Mouse (Mus musculus) forebrain, embryonic 12.5 days (tissue): ENCODE results near the gene Gm28230. TPM values are rescaled to one million over a fixed set of nuclear protein-coding genes. Genes with fewer than 3 reads are reported as not detected.

Experiments used
- ATAC-seq: fragments of 200-750 bp; cut with Nextera tagmentation; 2 replicates; pipeline ENCODE4 v1.8.0; 2017; ENCODE audit warnings: moderate TSS enrichment; ENCODE audit not compliant: low FRiP score
- H3K27ac ChIP-seq: fragments of 300-500 bp; sonication (generic); 2 replicates; pipeline ENCODE4 v1.5.1; 2016; ENCODE audit warnings: mild to moderate bottlenecking
- H3K27me3 ChIP-seq: fragments of 300-500 bp; sonication (generic); 2 replicates; pipeline ENCODE4 v1.6.1; 2016; ENCODE audit warnings: mild to moderate bottlenecking
- H3K36me3 ChIP-seq: fragments of 300-500 bp; sonication (generic); replicated peaks from 2 replicates; pipeline ENCODE4 v1.6.1; 2016; ENCODE audit warnings: mild to moderate bottlenecking
- H3K4me1 ChIP-seq: fragments of 300-500 bp; sonication (generic); 2 replicates; pipeline ENCODE4 v1.6.1; 2016
- H3K4me2 ChIP-seq: fragments of 300-500 bp; sonication (generic); 2 replicates; pipeline ENCODE4 v1.6.1; 2016; ENCODE audit warnings: mild to moderate bottlenecking, moderate library complexity
- H3K4me3 ChIP-seq: fragments of 300-500 bp; sonication (generic); replicated peaks from 2 replicates; pipeline ENCODE4 v1.5.1; 2016; ENCODE audit warnings: mild to moderate bottlenecking
- H3K9ac ChIP-seq: fragments of 300-500 bp; sonication (generic); 2 replicates; pipeline ENCODE4 v1.6.1; 2016; ENCODE audit warnings: mild to moderate bottlenecking
- H3K9me3 ChIP-seq: fragments of 300-500 bp; sonication (generic); 2 replicates; pipeline ENCODE4 v1.6.1; 2016
- WGBS: fragments of 180-500 bp; shearing (Covaris S2); methylation state at CpG from one replicate; pipeline ENCODE4 v1.1.7; 2016; 5-methylcytosine and 5-hydroxymethylcytosine counted together
- polyA plus RNA-seq: library from polyadenylated mRNA; unstranded; fragments of >200 nt; fragmentation: Nextera tagmentation; extraction: Ambion mirVana; gene quantifications from 2 replicates; pipeline ENCODE4 v1.2.1, GENCODE M21; 2016

The Gm28230 gene
- polyA plus RNA-seq, 1 experiment from 2014 or later, result not detected

- no peak overlapping the region for H3K9ac ChIP-seq
- H3K4me2 ChIP-seq, result no peak overlapping the region
- H3K27ac ChIP-seq, result no peak overlapping the region
- peaks cover 97% of the 10 kb centered on the region for H3K27me3 ChIP-seq
- ATAC-seq, result no peak
- no peak overlapping the region for H3K4me3 ChIP-seq
- H3K9me3 ChIP-seq, result no peaks in the 10 kb centered on the region
- 0 out of 2 replicates have a peak, but pooled peaks cover 5% of the 10 kb centered on the region for H3K4me1 ChIP-seq
- no peaks in the 10 kb centered on the region for H3K36me3 ChIP-seq
Measured at GRCm38 (mm10) chr2:74741979-74742277, 15.4 kb downstream of the Gm28230 start.

DNA sequence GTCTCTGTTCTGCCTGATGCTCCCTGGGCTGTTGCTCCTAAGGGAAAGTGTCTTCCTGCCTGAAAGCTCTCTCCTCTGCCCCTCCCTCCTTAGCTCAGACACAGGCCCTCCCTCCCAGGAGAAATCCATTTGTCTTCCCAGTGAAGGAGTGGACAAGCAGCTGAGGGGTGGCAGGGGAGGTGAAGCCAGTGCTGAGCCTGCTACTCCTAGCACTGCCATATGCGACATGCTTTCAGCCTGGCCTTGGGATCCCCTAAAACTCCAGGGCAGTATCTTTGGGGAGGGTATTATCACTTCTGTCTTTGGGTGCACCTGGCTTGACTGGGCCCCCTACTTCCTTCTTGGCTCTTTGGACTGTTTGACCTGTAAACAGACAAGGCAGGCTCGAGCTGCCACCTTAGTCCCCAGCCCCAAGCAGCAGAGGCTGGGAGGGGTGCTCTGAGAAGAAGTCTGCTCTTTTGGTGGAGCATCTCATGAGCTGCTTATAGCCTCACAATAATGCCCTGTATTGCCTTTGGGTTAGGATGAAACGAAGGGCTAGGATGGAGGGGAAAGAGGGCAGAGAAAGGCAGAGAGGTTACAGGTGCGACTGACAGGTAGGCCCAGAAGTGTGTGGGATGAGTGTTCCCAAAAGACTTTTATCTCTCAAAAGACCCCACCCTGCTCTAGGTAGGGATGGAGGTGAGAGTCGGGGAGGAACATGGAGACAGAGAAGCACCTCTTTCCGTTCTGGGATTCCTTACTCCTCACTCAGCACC lies 19.2 kb downstream of the Gm28230 start:
- Histone ChIP-seq H3K27me3 (peaks cover 95% of the 10 kb centered on the region), H3K4me3 (no peak overlapping the region), H3K27ac (no peak overlapping the region), H3K9me3 (no peaks in the 10 kb centered on the region), H3K4me2 (no peak overlapping the region), H3K9ac (no peak overlapping the region), H3K4me1 (peaks cover 15% of the 10 kb centered on the region), H3K36me3 (no peaks in the 10 kb centered on the region)
- 3% methylated on average over 6 of the region's 6 CpGs for WGBS
- ATAC-seq, result no peak

GRCm38 (mm10) chr2:74746298-74746921 lies 19.9 kb downstream of the Gm28230 start:
- Histone ChIP-seq H3K36me3 (no peaks in the 10 kb centered on the region), H3K9ac (no peak overlapping the region), H3K4me1 (peaks cover 15% of the 10 kb centered on the region), H3K4me3 (peak overlapping the region; percentile 17; the same call in 1 of the 2 replicates), H3K9me3 (no peaks in the 10 kb centered on the region), H3K4me2 (no peak overlapping the region), H3K27me3 (peaks cover 95% of the 10 kb centered on the region), H3K27ac (no peak overlapping the region)
- ATAC-seq, result no peak
- WGBS, result 1% methylated on average over 58 of the region's 58 CpGs

- H3K36me3 ChIP-seq, result no peaks in the 10 kb centered on the region
- no peak overlapping the region for H3K4me3 ChIP-seq
- no peak overlapping the region for H3K27ac ChIP-seq
- H3K9me3 ChIP-seq, result no peaks in the 10 kb centered on the region
- H3K4me1 ChIP-seq, result peaks cover 15% of the 10 kb centered on the region
- no peak for ATAC-seq
- WGBS, result 1% methylated on average over 24 of the region's 24 CpGs
- no peak overlapping the region for H3K9ac ChIP-seq
- no peak overlapping the region for H3K4me2 ChIP-seq
- peaks cover 95% of the 10 kb centered on the region for H3K27me3 ChIP-seq
Measured at GRCm38 (mm10) chr2:74747006-74747405, 20.5 kb downstream of the Gm28230 start.

- 5% methylated on average over 11 of the region's 11 CpGs for WGBS
- H3K4me2 ChIP-seq, result no peak overlapping the region
- H3K4me1 ChIP-seq, result peaks cover 18% of the 10 kb centered on the region
- ATAC-seq, result no peak
- H3K36me3 ChIP-seq, result no peaks in the 10 kb centered on the region
- H3K9ac ChIP-seq, result no peak overlapping the region
- no peak overlapping the region for H3K27ac ChIP-seq
- no peak overlapping the region for H3K4me3 ChIP-seq
- peaks cover 96% of the 10 kb centered on the region for H3K27me3 ChIP-seq
- H3K9me3 ChIP-seq, result no peaks in the 10 kb centered on the region
Measured at GRCm38 (mm10) chr2:74747661-74748141, 21.2 kb downstream of the Gm28230 start.

GRCm38 (mm10) chr2:74748436-74748995 lies 22.0 kb downstream of the Gm28230 start:
- WGBS, result 3% methylated on average over 9 of the region's 9 CpGs
- H3K4me2 ChIP-seq, result no peak overlapping the region
- H3K36me3 ChIP-seq, result no peaks in the 10 kb centered on the region
- H3K9me3 ChIP-seq, result no peaks in the 10 kb centered on the region
- ATAC-seq, result no peak
- H3K27me3 ChIP-seq, result peaks cover 98% of the 10 kb centered on the region
- no peak overlapping the region for H3K27ac ChIP-seq
- peaks cover 23% of the 10 kb centered on the region for H3K4me1 ChIP-seq
- no peak overlapping the region for H3K9ac ChIP-seq
- no peak overlapping the region for H3K4me3 ChIP-seq

- peak; percentile 80 for ATAC-seq
- Histone ChIP-seq H3K9ac (no peak overlapping the region), H3K27me3 (peaks cover 98% of the 10 kb centered on the region), H3K9me3 (no peaks in the 10 kb centered on the region), H3K4me3 (peak overlapping the region; percentile 28), H3K4me1 (peaks cover 23% of the 10 kb centered on the region), H3K4me2 (peak overlapping the region; percentile 44), H3K27ac (no peak overlapping the region), H3K36me3 (no peaks in the 10 kb centered on the region)
- WGBS, result under 1% methylated on average over 47 of the region's 47 CpGs
Measured at GRCm38 (mm10) chr2:74749337-74750121, 23.0 kb downstream of the Gm28230 start.

DNA sequence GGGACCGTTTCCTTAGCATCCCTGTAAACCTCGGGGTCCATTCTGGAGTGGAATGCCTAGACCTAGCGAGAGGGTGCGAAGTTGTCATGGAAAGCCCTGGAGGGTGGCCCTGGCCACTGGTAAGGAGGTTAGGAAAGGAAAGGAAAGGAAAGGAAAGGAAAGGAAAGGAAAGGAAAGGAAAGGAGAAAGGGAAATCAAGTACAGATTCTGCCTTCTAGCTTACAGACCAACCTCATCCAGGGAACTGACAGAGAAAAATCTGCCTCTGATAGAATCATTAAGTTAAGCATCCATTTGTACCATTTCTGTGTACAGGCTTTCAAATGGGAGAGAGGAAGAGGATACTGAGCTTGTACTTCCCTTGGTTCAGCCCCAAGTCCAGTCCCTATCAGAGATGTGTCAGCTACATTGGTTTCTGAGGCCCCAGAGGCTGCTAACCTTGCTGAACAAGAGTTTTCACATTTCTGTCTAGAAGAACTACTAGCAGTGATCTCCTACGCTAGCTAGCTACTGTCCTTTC lies 24.3 kb downstream of the Gm28230 start:
- no peak overlapping the region for H3K27ac ChIP-seq
- WGBS, result 6% methylated on average over 5 of the region's 5 CpGs
- H3K9me3 ChIP-seq, result no peaks in the 10 kb centered on the region
- H3K36me3 ChIP-seq, result no peaks in the 10 kb centered on the region
- no peak for ATAC-seq
- H3K4me3 ChIP-seq, result no peak overlapping the region
- peaks cover 96% of the 10 kb centered on the region for H3K27me3 ChIP-seq
- peaks cover 23% of the 10 kb centered on the region for H3K4me1 ChIP-seq
- H3K9ac ChIP-seq, result no peak overlapping the region
- no peak overlapping the region for H3K4me2 ChIP-seq

DNA sequence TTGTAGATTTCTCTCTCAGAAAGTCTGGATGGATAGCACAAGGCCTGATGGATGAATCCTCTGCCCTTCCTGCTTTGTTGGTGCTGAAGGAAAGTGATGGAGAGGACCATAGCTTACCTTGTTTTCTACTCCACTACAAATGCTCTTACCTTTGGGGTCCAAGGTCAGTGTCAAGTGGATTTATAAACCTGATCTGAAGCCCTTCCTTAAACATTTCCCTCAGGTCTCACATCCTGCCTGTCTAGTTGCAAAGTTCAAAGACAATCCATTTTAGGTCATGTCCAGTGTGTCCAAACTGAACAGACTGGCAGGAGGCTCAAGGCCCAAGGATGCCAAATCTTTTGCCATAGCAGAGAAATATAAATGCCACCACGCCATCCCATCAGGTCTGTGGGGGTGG lies 25.3 kb downstream of the Gm28230 start:
- 59% methylated on average over 1 of the region's 1 CpGs for WGBS
- peaks cover 19% of the 10 kb centered on the region for H3K4me1 ChIP-seq
- no peak for ATAC-seq
- no peak overlapping the region for H3K27ac ChIP-seq
- no peak overlapping the region for H3K4me3 ChIP-seq
- H3K4me2 ChIP-seq, result no peak overlapping the region
- H3K27me3 ChIP-seq, result peaks cover 96% of the 10 kb centered on the region
- H3K36me3 ChIP-seq, result no peaks in the 10 kb centered on the region
- H3K9ac ChIP-seq, result no peak overlapping the region
- H3K9me3 ChIP-seq, result no peaks in the 10 kb centered on the region

- no peak for ATAC-seq
- Histone ChIP-seq H3K36me3 (no peaks in the 10 kb centered on the region), H3K27ac (no peak overlapping the region), H3K9ac (no peak overlapping the region), H3K4me2 (peak overlapping the region; percentile 33), H3K4me1 (peaks cover 18% of the 10 kb centered on the region), H3K9me3 (no peaks in the 10 kb centered on the region), H3K4me3 (peak overlapping the region; percentile 21), H3K27me3 (peaks cover 94% of the 10 kb centered on the region)
- under 1% methylated on average over 45 of the region's 45 CpGs for WGBS
Measured at GRCm38 (mm10) chr2:74752431-74753174, 26.1 kb downstream of the Gm28230 start.

DNA sequence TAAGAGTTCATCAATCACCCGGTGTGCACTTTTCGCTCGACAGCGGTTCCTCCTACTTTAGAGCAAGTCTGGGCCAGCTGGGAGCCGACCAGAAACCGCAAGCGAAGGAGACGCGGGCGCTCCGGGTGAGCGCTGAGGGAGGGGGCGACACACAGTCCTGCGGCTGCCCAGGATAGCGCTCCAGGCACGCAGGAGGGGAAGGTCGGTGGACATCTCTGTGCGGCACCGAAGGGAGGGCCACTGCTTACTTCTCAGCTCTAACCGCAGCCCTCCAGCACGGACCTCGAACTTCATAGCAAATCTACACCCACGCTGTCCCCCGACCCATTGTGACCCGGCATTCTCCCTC lies 26.6 kb downstream of the Gm28230 start:
- Histone ChIP-seq H3K4me1 (peaks cover 18% of the 10 kb centered on the region), H3K4me2 (peak overlapping the region; percentile 33; the same call in 1 of the 2 replicates), H3K27ac (no peak overlapping the region), H3K27me3 (peaks cover 94% of the 10 kb centered on the region), H3K9ac (no peak overlapping the region), H3K36me3 (no peaks in the 10 kb centered on the region), H3K4me3 (peak overlapping the region; percentile 21; the same call in 1 of the 2 replicates), H3K9me3 (no peaks in the 10 kb centered on the region)
- 2% methylated on average over 25 of the region's 25 CpGs for WGBS
- ATAC-seq, result no peak
